Mouse (Mus musculus) layer of hippocampus, adult 11-12 months (tissue): ENCODE data around the gene Mdm4.
"Not testable (repeated sequence)": the region's sequence is repeated elsewhere in the genome, so short reads cannot be mapped to it uniquely, and the experiment has no call there.

Source experiments
- DNase-seq: peaks from one replicate; pipeline ENCODE4 v3.0.0; 2022; ENCODE audit warnings: low spot score

The Mdm4 gene

GRCm38 (mm10) chr1:133051829-133052228 lies 21.5 kb upstream of the Mdm4 start:
- no peak for DNase-seq

GRCm38 (mm10) chr1:133050001-133050431 lies 19.7 kb upstream of the Mdm4 start:
- DNase-seq: no peak

- no peak for DNase-seq
Observed at GRCm38 (mm10) chr1:133048690-133049089, 18.3 kb upstream of the Mdm4 start.

GRCm38 (mm10) chr1:133047575-133047974 lies 17.2 kb upstream of the Mdm4 start:
- DNase-seq: no peak

- DNase-seq: no peak
Observed at GRCm38 (mm10) chr1:133046441-133046931, 16.1 kb upstream of the Mdm4 start.

GRCm38 (mm10) chr1:133045861-133046440 lies 15.6 kb upstream of the Mdm4 start:
- DNase-seq: peak; percentile 72

GRCm38 (mm10) chr1:133045011-133045860 lies 14.9 kb upstream of the Mdm4 start, which contains the start of gene Pik3c2b:
Gene Pik3c2b, plus strand, starts transcription at chr1:133045667.
- no peak for DNase-seq

- peak; percentile 65 for DNase-seq
Observed at GRCm38 (mm10) chr1:133039505-133039949, 9.2 kb upstream of the Mdm4 start.

- not testable (repeated sequence) for DNase-seq
Observed at GRCm38 (mm10) chr1:133034682-133035081, 4.3 kb upstream of the Mdm4 start.

GRCm38 (mm10) chr1:133034091-133034460 lies 3.7 kb upstream of the Mdm4 start:
- DNase-seq: peak; percentile 48

GRCm38 (mm10) chr1:133033316-133034090 lies 3.1 kb upstream of the Mdm4 start:
- peak; percentile 73 for DNase-seq

- no peak for DNase-seq
Observed at GRCm38 (mm10) chr1:133032981-133033315, 2.6 kb upstream of the Mdm4 start.

- no peak for DNase-seq
Observed at GRCm38 (mm10) chr1:133029744-133030143, 617 bp downstream of the Mdm4 start.

GRCm38 (mm10) chr1:133027980-133028379 lies 2.4 kb downstream of the Mdm4 start:
- no peak for DNase-seq

- DNase-seq: no peak
Observed at GRCm38 (mm10) chr1:133027126-133027525, 3.2 kb downstream of the Mdm4 start.

- not testable (repeated sequence) for DNase-seq
Observed at GRCm38 (mm10) chr1:133025796-133026190, 4.6 kb downstream of the Mdm4 start.

GRCm38 (mm10) chr1:133025051-133025795 lies 5.1 kb downstream of the Mdm4 start:
- DNase-seq: peak; percentile 91

GRCm38 (mm10) chr1:133024426-133024825 lies 5.9 kb downstream of the Mdm4 start:
- DNase-seq: no peak

- not testable (repeated sequence) for DNase-seq
Observed at GRCm38 (mm10) chr1:133023723-133024122, 6.6 kb downstream of the Mdm4 start.

GRCm38 (mm10) chr1:133021971-133022370 lies 8.4 kb downstream of the Mdm4 start:
- DNase-seq: not testable (repeated sequence)

GRCm38 (mm10) chr1:133021391-133021790 lies 9.0 kb downstream of the Mdm4 start:
- DNase-seq: no peak
